Mouse (Mus musculus): Measurements from ENCODE around the gene Platr17. TPM values are rescaled to one million over a fixed set of nuclear protein-coding genes. Genes with fewer than 3 reads are reported as not detected.

Gene Platr17
- polyA plus RNA-seq, 1 experiment from 2014 or later, result not detected

- ATAC-seq, result no peak
- TF ChIP-seq CTCF (IDR thresholded peaks at IDR 0.05), result no peak
- POLR2A ChIA-PET, result interaction anchor here (1.7 kb wide), 1 partner anchor 13 kb away, joined by 8 read pairs; the partner anchor contains the start of genes Pfdn6 and Wdr46
- CTCF ChIA-PET, result no interaction called here
- in situ Hi-C loops (cut with MboI; ENCODE audit: low pct_unique_long_range_greater_than_20kb), result no loop called here
- DNase-seq (ENCODE audit: low read depth, low spot score), result no peak
- H3K27me3 ChIP-seq, result no peaks in the 10 kb centered on the region
Measured at GRCm38 (mm10) chr17:33952879-33953278, 47.9 kb downstream of the Platr17 start.

DNA sequence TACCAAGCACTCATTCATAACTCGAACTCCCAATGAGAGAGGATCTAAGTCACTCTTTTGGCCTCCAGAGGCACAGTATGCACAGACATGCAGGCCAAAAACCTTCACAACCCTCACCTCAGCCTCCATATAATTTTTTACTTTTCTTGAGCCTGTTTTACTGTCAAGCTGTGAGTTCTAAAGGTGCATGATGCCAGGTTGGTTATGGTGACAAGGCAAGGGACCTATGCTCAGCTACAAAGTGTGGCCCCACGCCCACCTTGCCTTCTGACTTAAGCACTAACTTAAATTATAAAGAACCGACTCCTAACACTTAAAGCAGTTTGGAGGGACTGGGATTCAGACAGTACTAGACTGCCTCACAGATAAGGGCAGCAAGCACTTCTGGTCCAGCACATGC lies 48.4 kb downstream of the Platr17 start:
- ChIA-PET CTCF (no interaction called here), POLR2A (interaction anchor here (1.7 kb wide), 1 partner anchor 13 kb away, joined by 8 read pairs; the partner anchor contains the start of genes Pfdn6 and Wdr46)
- DNase-seq (ENCODE audit: low read depth, low spot score) (no peak), ATAC-seq (no peak)
- in situ Hi-C loops (cut with MboI; ENCODE audit: low pct_unique_long_range_greater_than_20kb), result no loop called here
- no peaks in the 10 kb centered on the region for H3K27me3 ChIP-seq
- no peak for TF ChIP-seq CTCF (IDR thresholded peaks at IDR 0.05)

GRCm38 (mm10) chr17:33953961-33954565 lies 49.1 kb downstream of the Platr17 start:
- ChIA-PET CTCF (no interaction called here), POLR2A (interaction anchor here (1.0 to 3.2 kb wide), 5 partner anchors 11 to 45 kb away, joined by 3 to 9 read pairs (median 8); partner anchors contain the start of genes Daxx, Pfdn6, Rgl2 and Wdr46)
- H3K27me3 ChIP-seq, result no peaks in the 10 kb centered on the region
- DNase-seq (ENCODE audit: low read depth, low spot score), result no peak
- ATAC-seq, result no peak
- in situ Hi-C loops (cut with MboI; ENCODE audit: low pct_unique_long_range_greater_than_20kb), result no loop called here
- TF ChIP-seq CTCF (IDR thresholded peaks at IDR 0.05), result no peak

GRCm38 (mm10) chr17:33954646-33955554 lies 50.0 kb downstream of the Platr17 start:
- ChIA-PET POLR2A (interaction anchor here (1.0 to 3.2 kb wide), 6 partner anchors 10 to 46 kb away, joined by 3 to 9 read pairs (median 4); partner anchors contain the start of genes Daxx, Rgl2 and Wdr46), CTCF (interaction anchor here (1.2 to 1.3 kb wide), 2 partner anchors 15 to 30 kb away, joined by 3 to 5 read pairs; partner anchors contain the start of genes Pfdn6 and Wdr46)
- H3K27me3 ChIP-seq, result no peaks in the 10 kb centered on the region
- TF ChIP-seq CTCF (IDR thresholded peaks at IDR 0.05), result no peak
- DNase-seq (ENCODE audit: low read depth, low spot score), result no peak
- in situ Hi-C loops (cut with MboI; ENCODE audit: low pct_unique_long_range_greater_than_20kb), result no loop called here
- ATAC-seq, result peak; percentile 19

GRCm38 (mm10) chr17:33955555-33956214 lies 50.8 kb downstream of the Platr17 start, which contains the start of the genes Vps52 and Rps18:
TSS of gene Vps52 (plus strand) at chr17:33955812.
TSS of gene Rps18 (minus strand) at chr17:33956001.
- in situ Hi-C loops (cut with MboI; ENCODE audit: low pct_unique_long_range_greater_than_20kb), result no loop called here
- ChIA-PET POLR2A (interaction anchor here (1.0 to 3.2 kb wide), 6 partner anchors 10 to 53 kb away, joined by 3 to 9 read pairs (median 4); partner anchors contain the start of genes Daxx and Wdr46), CTCF (interaction anchor here (1.2 to 1.3 kb wide), 2 partner anchors 15 to 29 kb away, joined by 3 to 5 read pairs; partner anchors contain the start of genes Pfdn6 and Wdr46)
- no peak for TF ChIP-seq CTCF (IDR thresholded peaks at IDR 0.05)
- no peaks in the 10 kb centered on the region for H3K27me3 ChIP-seq
- peak; percentile 56 for ATAC-seq
- peak; percentile 91 for DNase-seq (ENCODE audit: low read depth, low spot score)

Other genes starting within 250 kb of the Platr17 start
- gene Hnrnpm, start 218.3 kb upstream of the Platr17 start, polyA plus RNA-seq (2021), result 248 TPM
- gene March2, start 186.5 kb upstream of the Platr17 start, polyA plus RNA-seq (2021), result 77.2 TPM
- 222 TPM for gene Rab11b, start 144.6 kb upstream of the Platr17 start, polyA plus RNA-seq (2021)
- 1.8 TPM for gene Angptl4, start 123.3 kb upstream of the Platr17 start, polyA plus RNA-seq (2021)
- 4.1 TPM for gene Kank3, start 94.6 kb upstream of the Platr17 start, polyA plus RNA-seq (2021)
- 1,207 TPM for gene Rps28, start 80.6 kb upstream of the Platr17 start, polyA plus RNA-seq (2021)
- 361 TPM for gene Ndufa7, start 80.6 kb upstream of the Platr17 start, polyA plus RNA-seq (2021)
- 43.1 TPM for gene Cd320, start 62.0 kb upstream of the Platr17 start, polyA plus RNA-seq (2021)
- not detected for gene Gm7029, start 31.3 kb upstream of the Platr17 start, polyA plus RNA-seq (2021)
- gene Kifc1, start 14.5 kb upstream of the Platr17 start, polyA plus RNA-seq (2021), result 54.0 TPM
- gene Daxx, start 4.3 kb downstream of the Platr17 start, polyA plus RNA-seq (2021), result 37.4 TPM
- 155 TPM for gene Tapbp, start 10.8 kb downstream of the Platr17 start, polyA plus RNA-seq (2021)
- gene Zbtb22, start 10.8 kb downstream of the Platr17 start, polyA plus RNA-seq (2021), result 30.7 TPM
- gene Rgl2, start 24.4 kb downstream of the Platr17 start, polyA plus RNA-seq (2021), result 59.6 TPM
- gene Pfdn6, start 35.2 kb downstream of the Platr17 start, polyA plus RNA-seq (2021), result 115 TPM
- gene Wdr46, start 35.5 kb downstream of the Platr17 start, polyA plus RNA-seq (2021), result 35.8 TPM
- gene B3galt4, start 46.4 kb downstream of the Platr17 start, polyA plus RNA-seq (2021), result 2.8 TPM
- gene Vps52, start 50.7 kb downstream of the Platr17 start, polyA plus RNA-seq (2021), result 56.9 TPM
- gene Rps18, start 50.9 kb downstream of the Platr17 start, polyA plus RNA-seq (2021), result 1,854 TPM
- 79.5 TPM for gene H2-K1, start 95.2 kb downstream of the Platr17 start, polyA plus RNA-seq (2021)
- gene Ring1, start 119.5 kb downstream of the Platr17 start, polyA plus RNA-seq (2021), result 31.1 TPM
- 49.3 TPM for gene H2-Ke6, start 122.9 kb downstream of the Platr17 start, polyA plus RNA-seq (2021)
- gene Slc39a7, start 126.5 kb downstream of the Platr17 start, polyA plus RNA-seq (2021), result 189 TPM
- gene Rxrb, start 126.7 kb downstream of the Platr17 start, polyA plus RNA-seq (2021), result 57.1 TPM
- gene Col11a2, start 134.3 kb downstream of the Platr17 start, polyA plus RNA-seq (2021), result 0.60 TPM
- not detected for gene H2-Oa, start 187.2 kb downstream of the Platr17 start, polyA plus RNA-seq (2021)
- gene H2-DMa, start 214.4 kb downstream of the Platr17 start, polyA plus RNA-seq (2021), result 17.1 TPM
- 239 TPM for gene Brd2, start 217.5 kb downstream of the Platr17 start, polyA plus RNA-seq (2021)
- gene H2-DMb2, start 238.2 kb downstream of the Platr17 start, polyA plus RNA-seq (2021), result 8.2 TPM
- gene H2-DMb1, start 247.9 kb downstream of the Platr17 start, polyA plus RNA-seq (2021), result 36.6 TPM

Data from Patski (cell line).